Mouse (Mus musculus) bone marrow, adult 2 months (tissue): ENCODE results near the gene Fanci.

ENCODE experiments used
- CTCF ChIP-seq: fragments of 200-500 bp; IDR thresholded peaks from 2 replicates; pipeline ENCODE4 v1.5.1; 2011; ENCODE audit warnings: low read length, control low read depth; ENCODE audit not compliant: control insufficient read depth, insufficient read depth
- POLR2A ChIP-seq: fragments of 200-500 bp; IDR thresholded peaks from 2 replicates; pipeline ENCODE4 v1.6.1; 2011; ENCODE audit warnings: low read depth, mild to moderate bottlenecking, control low read depth, low read length, borderline replicate concordance; ENCODE audit not compliant: control insufficient read depth

GRCm38 (mm10) chr7:79447048-79447447 is 55.3 kb downstream of the Fanci start:
- TF ChIP-seq CTCF (no peak), POLR2A (no peak)
